Mouse (Mus musculus): Measurements from ENCODE around the gene Dusp23.

- no peak for TF ChIP-seq CTCF (IDR thresholded peaks at IDR 0.05; ENCODE audit: control insufficient read depth, insufficient read depth, insufficient replicate concordance, low read depth, low read length)
- no peak for TF ChIP-seq POLR2A (IDR thresholded peaks at IDR 0.05; ENCODE audit: control insufficient read depth, low read depth, low read length)
Measured at GRCm38 (mm10) chr1:172626306-172626705, 6.5 kb downstream of the Dusp23 start.

Data from testis, adult 2 months (tissue).